Mouse (Mus musculus) bone marrow, adult 2 months (tissue): ENCODE data around the gene Sppl3.

ENCODE experiments used
- CTCF ChIP-seq: fragments of 200-500 bp; IDR thresholded peaks from 2 replicates; pipeline ENCODE4 v1.5.1; 2011; ENCODE audit warnings: low read length, control low read depth; ENCODE audit not compliant: control insufficient read depth, insufficient read depth
- POLR2A ChIP-seq: fragments of 200-500 bp; IDR thresholded peaks from 2 replicates; pipeline ENCODE4 v1.6.1; 2011; ENCODE audit warnings: low read depth, mild to moderate bottlenecking, control low read depth, low read length, borderline replicate concordance; ENCODE audit not compliant: control insufficient read depth

DNA sequence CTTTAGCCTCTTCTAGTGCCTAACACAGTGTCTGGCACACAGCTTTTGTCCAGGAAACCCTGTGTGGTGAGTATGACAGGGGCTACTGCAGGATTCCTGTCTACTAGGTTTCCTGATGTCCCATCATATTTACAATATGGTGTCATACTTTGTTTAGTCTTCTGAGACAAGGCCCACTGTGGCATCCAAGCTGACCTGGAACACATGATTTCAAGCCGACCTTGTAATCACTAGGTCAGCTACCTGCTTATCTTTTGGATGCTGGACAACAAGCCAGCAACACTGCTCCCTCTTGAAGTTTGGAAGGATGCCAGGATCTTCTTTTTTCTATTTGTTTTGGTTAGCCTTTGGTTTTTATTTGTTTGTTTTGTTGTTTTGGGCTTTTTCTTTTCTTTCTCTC, 3.6 kb downstream of the Sppl3 start:
- no peak for TF ChIP-seq POLR2A
- TF ChIP-seq CTCF, result no peak
